Mouse (Mus musculus) T-helper 1 cell (primary cell): ENCODE results near the gene Ccdc22.

ENCODE experiments used
- in situ Hi-C: fragments of 300-600 bp; cut with MboI, MseI; formaldehyde crosslinking; loops from one replicate; pipeline ENCODE4 v1.15.1; 2025; ENCODE audit warnings: high pct_unique_total_duplicates

Gene Ccdc22

GRCm38 (mm10) chrX:7573176-7574086 lies 31.9 kb downstream of the Ccdc22 start, which contains the start of gene Foxp3:
TSS of gene Foxp3 (plus strand) at chrX:7573644.
- in situ Hi-C loops: no loop called here

GRCm38 (mm10) chrX:7572466-7572865 lies 32.9 kb downstream of the Ccdc22 start:
- in situ Hi-C loops: no loop called here

- in situ Hi-C loops: no loop called here
Observed at GRCm38 (mm10) chrX:7571565-7572136, 33.7 kb downstream of the Ccdc22 start.

- in situ Hi-C loops: no loop called here
Observed at GRCm38 (mm10) chrX:7570481-7571175, 34.7 kb downstream of the Ccdc22 start.

- in situ Hi-C loops: no loop called here
Observed at GRCm38 (mm10) chrX:7567491-7567890, 37.8 kb downstream of the Ccdc22 start.

- in situ Hi-C loops: no loop called here
Observed at GRCm38 (mm10) chrX:7566352-7566751, 39.0 kb downstream of the Ccdc22 start.

- in situ Hi-C loops: no loop called here
Observed at GRCm38 (mm10) chrX:7563076-7563475, 42.2 kb downstream of the Ccdc22 start.

- in situ Hi-C loops: no loop called here
Observed at GRCm38 (mm10) chrX:7553474-7553873, 51.8 kb downstream of the Ccdc22 start.
